Mouse (Mus musculus) megakaryocyte, embryonic 14.5 days (primary cell): ENCODE results near the gene Dap.

Experiments used
- FLI1 ChIP-seq: IDR thresholded peaks from 2 replicates; pipeline ENCODE4 v1.6.1; 2012; ENCODE audit warnings: low read length, inconsistent platforms, mixed read lengths
- GATA1 ChIP-seq: IDR thresholded peaks from 3 replicates; pipeline ENCODE4 v1.6.1; 2012; ENCODE audit warnings: mixed read lengths, low read length, inconsistent platforms, borderline replicate concordance

GRCm38 (mm10) chr15:31273509-31273908 is 49.4 kb downstream of the Dap start:
- TF ChIP-seq GATA1 (no peak), FLI1 (no peak)
